Mouse (Mus musculus) activated CD4-positive, CD25-positive, alpha-beta regulatory T cell, adult 9 weeks (primary cell): ENCODE measurements around the gene Phf6. TPM values are rescaled to one million over a fixed set of nuclear protein-coding genes. Genes with fewer than 3 reads are reported as not detected.

ENCODE experiments used
- polyA plus RNA-seq: library from polyadenylated mRNA; unstranded; fragments of 100-300 nt; shearing (Covaris generic); gene quantifications from one replicate; pipeline ENCODE4 v1.2.1, GENCODE M21; 2017

Phf6 gene
- polyA plus RNA-seq, result 60.8 TPM

DNA sequence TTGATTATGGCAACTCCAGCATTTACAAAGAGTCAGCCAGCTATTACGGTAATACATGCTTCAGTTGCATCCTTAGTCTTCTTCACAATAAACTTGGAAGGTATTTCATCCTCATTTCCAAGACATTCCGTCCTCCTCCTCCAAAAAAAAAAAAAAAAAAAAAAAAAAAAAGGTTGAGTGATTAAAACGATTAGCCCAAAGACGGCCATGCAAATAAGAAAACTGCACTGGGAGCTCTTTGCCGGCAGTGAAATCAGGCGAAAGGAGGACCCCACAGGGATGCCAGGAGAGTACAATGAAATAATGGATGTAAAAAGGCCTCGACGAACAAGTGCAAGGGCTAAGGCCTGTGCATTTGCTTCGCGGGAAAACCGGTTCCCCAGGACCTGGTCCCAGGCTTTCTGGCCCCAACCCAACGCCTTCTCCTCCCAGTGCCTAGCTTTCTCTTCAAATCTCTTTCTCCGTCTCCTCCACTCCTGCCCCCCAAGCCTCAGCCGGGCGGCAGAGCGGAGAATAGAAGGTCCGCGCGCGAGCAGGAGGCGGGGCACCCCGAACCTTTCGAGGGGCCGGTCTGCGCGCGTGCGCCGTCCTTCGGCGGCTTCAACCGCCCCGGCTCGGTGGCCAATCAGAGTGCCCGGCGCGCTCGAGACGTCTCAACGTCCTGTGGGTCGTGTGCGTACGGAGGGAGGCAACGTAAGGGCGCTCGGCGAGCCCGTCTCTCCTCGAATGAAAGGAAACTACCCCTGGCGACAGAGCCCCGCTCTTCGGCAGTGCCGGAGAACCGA, at the start of gene Phf6:
Phf6 (plus strand) TSS at position 680 of the 785 bp plus-strand sequence.

DNA sequence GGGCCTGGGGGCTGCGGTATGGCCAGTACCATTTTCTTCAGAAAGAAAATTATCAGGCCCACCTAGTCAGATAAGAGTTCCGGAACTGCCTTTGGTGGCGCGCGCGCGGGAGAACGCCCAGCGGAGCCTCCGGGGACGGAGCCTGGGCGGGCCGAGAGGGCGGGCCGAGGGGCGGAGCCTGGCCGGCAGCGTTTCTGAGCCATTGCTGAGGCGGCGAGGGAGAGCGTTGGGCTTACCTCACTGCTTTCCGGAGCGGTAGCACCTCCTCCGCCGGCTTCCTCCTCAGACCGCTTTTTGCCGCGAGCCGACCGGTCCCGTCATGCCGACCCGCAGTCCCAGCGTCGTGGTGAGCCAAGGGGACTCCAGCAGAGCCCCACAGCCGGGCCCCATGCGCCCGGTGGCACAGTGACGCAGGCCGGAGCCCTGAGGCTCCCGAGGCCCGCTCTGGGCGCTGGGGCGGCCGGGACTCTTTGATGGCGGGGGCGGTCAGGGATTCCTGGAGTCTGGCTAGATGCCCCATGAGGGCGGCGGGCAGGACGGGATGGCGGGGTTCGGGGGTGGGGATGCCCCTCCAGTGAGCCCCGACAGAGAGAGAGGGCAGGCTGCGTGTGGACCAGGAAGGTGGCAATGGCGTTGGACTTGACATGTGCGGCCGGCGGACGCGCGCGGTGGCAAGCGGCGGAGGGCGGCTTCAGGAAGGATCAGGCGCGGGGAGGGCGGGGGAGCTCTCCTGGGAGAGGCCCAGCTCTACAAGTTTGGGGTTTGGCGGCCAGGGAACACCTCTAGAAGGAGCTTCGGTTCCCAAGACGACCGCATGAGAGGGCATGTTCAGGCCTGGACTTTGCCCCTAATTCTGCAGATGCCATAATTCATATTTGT, 76.1 kb downstream of the Phf6 start, which contains the start of gene Hprt:
Hprt (plus strand) TSS at position 233 of the 879 bp plus-strand sequence.

Other genes with a start within 250 kb of the Phf6 start
- not detected for gene Ccdc160, start 121.1 kb upstream of the Phf6 start, polyA plus RNA-seq
- 255 TPM for gene Hprt, start 75.9 kb downstream of the Phf6 start, polyA plus RNA-seq